In the genomic region with DNA sequence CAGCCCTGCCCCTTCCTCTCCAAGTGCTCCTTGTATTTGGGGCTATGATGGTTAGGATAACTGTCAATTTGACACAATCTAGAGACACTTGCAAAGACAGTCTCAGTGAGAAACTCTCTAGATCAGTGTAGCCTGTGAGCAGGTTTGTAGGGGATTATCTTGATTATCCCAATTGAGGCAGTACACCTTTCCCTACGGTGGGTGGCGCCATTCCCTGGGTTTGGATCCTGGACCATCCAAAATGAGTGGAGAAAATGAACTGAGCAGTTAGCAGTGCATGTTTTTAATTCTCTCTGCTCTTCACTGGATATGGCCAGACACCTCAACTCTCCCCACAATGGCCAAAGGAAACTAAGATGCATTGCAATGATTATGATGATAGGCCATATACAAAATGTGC, we compare ENCODE assay signal across 32 mouse cellular contexts. TPM values are rescaled to one million over a fixed set of nuclear protein-coding genes. Genes with fewer than 3 reads are reported as not detected.
DNase-seq lines count a peak whose midpoint lies in the region; ATAC-seq and TF ChIP-seq lines count a peak whose summit lies in the region.
"Had no signal": no experiment of that assay in that cellular context is flagged by ENCODE, and none has a peak within 500 bp of the region (broad histone marks: within the 10 kb centered on the region; RNA-seq: fewer than 3 reads in every experiment).

No protein-coding gene starts in this region.

- DNase-seq in heart, postnatal 0 days (ENCODE audit: low spot score), result no peak
- no peak for DNase-seq in heart, adult 11 months
- no peak for DNase-seq in liver, adult 2 months (ENCODE audit: extremely low read depth, low read depth, low spot score)
- DNase-seq in CH12.LX (ENCODE audit: extremely low read depth) (no peak), NIH3T3 (ENCODE audit: low read depth) (peak; percentile 7)
- DNase-seq in testis, postnatal 14 days (ENCODE audit: low spot score), result no peak
- no peak for DNase-seq in left cerebral cortex, adult 2 months (ENCODE audit: extremely low spot score in 1 of 2, low spot score in 2 of 2)
- DNase-seq: adrenal gland, postnatal 25 days; cerebellum, adult 18-20 months; cerebellum, postnatal 36 days; gastrocnemius, postnatal 14 days; heart, postnatal 36 days; kidney, adult 18-20 months; kidney, postnatal 10 days; lung, postnatal 10 days; midbrain, embryonic 14.5 days; retina, postnatal 1 day; right cerebral cortex, postnatal 14 days; thymus, adult 18-20 months; thymus, postnatal 25 days had no signal

- H3K79me2 ChIP-seq in liver, adult 2 months (ENCODE audit: control insufficient read depth, insufficient read depth, low read length), result no peaks in the 10 kb centered on the region
- no peaks in the 10 kb centered on the region for H3K79me2 ChIP-seq in CH12.LX (replicated peaks; ENCODE audit: control insufficient read depth, extremely low read depth, insufficient read depth, poor library complexity, severe bottlenecking)

- TF ChIP-seq CTCF in heart, postnatal 0 days (IDR thresholded peaks at IDR 0.05; ENCODE audit: low read depth), result peak; percentile 10; the same call in 1 of the 2 replicates
- TF ChIP-seq CTCF in liver, adult 2 months (IDR thresholded peaks at IDR 0.05; ENCODE audit: low read depth, low read length), result 0 out of 2 replicates have a peak, but pooled peaks have one; percentile 11
- peak; percentile 15 to 44; a peak in 3 of 4 replicates for TF ChIP-seq CTCF in CH12.LX (conservative IDR thresholded peaks at IDR 0.05 in 1 of 2, IDR thresholded peaks at IDR 0.05 in 1 of 2; ENCODE audit: low read depth in 2 of 2, low read length in 2 of 2)
- no peak; the same call in 1 of the 2 replicates for TF ChIP-seq CTCF in left cerebral cortex, adult 2 months (IDR thresholded peaks at IDR 0.05)

- no peak for TF ChIP-seq POLR2A in liver, adult 2 months (IDR thresholded peaks at IDR 0.05; ENCODE audit: extremely low read depth, insufficient read depth, low read length)
- no peak for TF ChIP-seq POLR2A in CH12.LX (IDR thresholded peaks at IDR 0.05; ENCODE audit: low read depth, low read length)

- H3K4me3 ChIP-seq in heart, postnatal 0 days (ENCODE audit: low read depth, low read length), result no peak overlapping the region
- H3K4me3 ChIP-seq in liver, adult 2 months (ENCODE audit: insufficient read depth, low read depth, low read length), result no peak overlapping the region
- H3K4me3 ChIP-seq in liver, embryonic 12.5 days, result no peak overlapping the region
- no peak overlapping the region for H3K4me3 ChIP-seq in CH12.LX (replicated peaks in 1 of 3; ENCODE audit: low read depth in 2 of 3, low read length in 2 of 3, poor library complexity in 1 of 3)
- H3K4me3 ChIP-seq in left cerebral cortex, adult 2 months, result no peak overlapping the region
- H3K4me3 ChIP-seq: forebrain, embryonic 13.5 days; heart, embryonic 10.5 days; heart, embryonic 15.5 days; hindbrain, embryonic 13.5 days; limb, embryonic 13.5 days; neural tube, embryonic 15.5 days; stomach, embryonic 15.5 days had no signal

- 29% methylated on average over 2 of the region's 2 CpGs for WGBS in heart, postnatal 0 days
- 35% methylated on average over 2 of the region's 2 CpGs for WGBS in liver, adult 2 months
- 15% methylated on average over 2 of the region's 2 CpGs for WGBS in liver, embryonic 12.5 days (ENCODE audit: insufficient replicate concordance)

- no peak for TF ChIP-seq EP300 in heart, postnatal 0 days (IDR thresholded peaks at IDR 0.05; ENCODE audit: low read depth)
- no peak for TF ChIP-seq EP300 in CH12.LX (IDR thresholded peaks at IDR 0.05; ENCODE audit: low read length)

- no peaks in the 10 kb centered on the region for H3K4me1 ChIP-seq in heart, postnatal 0 days (ENCODE audit: control insufficient read depth, insufficient read depth)
- H3K4me1 ChIP-seq in liver, adult 2 months (ENCODE audit: control insufficient read depth, insufficient read depth, low read length), result no peaks in the 10 kb centered on the region
- no peaks in the 10 kb centered on the region for H3K4me1 ChIP-seq in liver, embryonic 12.5 days
- H3K4me1 ChIP-seq in CH12.LX (ENCODE audit: control insufficient read depth in 1 of 2, insufficient read depth in 2 of 2), result peaks cover 10 to 28% of the 10 kb centered on the region in 2 experiments
- H3K4me1 ChIP-seq: heart, embryonic 10.5 days; heart, embryonic 15.5 days; limb, embryonic 13.5 days; stomach, embryonic 15.5 days had no signal

- no peaks in the 10 kb centered on the region for H3K9me3 ChIP-seq in heart, postnatal 0 days (replicated peaks; ENCODE audit: control insufficient read depth, low read length)
- no peaks in the 10 kb centered on the region for H3K9me3 ChIP-seq in liver, embryonic 12.5 days (replicated peaks)
- no peaks in the 10 kb centered on the region for H3K9me3 ChIP-seq in CH12.LX (replicated peaks; ENCODE audit: low read length)
- H3K9me3 ChIP-seq: forebrain, embryonic 13.5 days; heart, embryonic 10.5 days; heart, embryonic 15.5 days; hindbrain, embryonic 13.5 days; limb, embryonic 13.5 days; neural tube, embryonic 15.5 days; stomach, embryonic 15.5 days had no signal

- dilution Hi-C loops in CH12.LX (cut with MboI; ENCODE audit: extremely low pct_ligation_motif_present, extremely low pct_unique_long_range_greater_than_20kb, low sequenced_read_pairs), result no loop called here

- no peak overlapping the region for H3K4me2 ChIP-seq in heart, postnatal 0 days (ENCODE audit: low read depth, low read length)
- H3K4me2 ChIP-seq in liver, embryonic 12.5 days, result no peak overlapping the region
- no peak overlapping the region for H3K4me2 ChIP-seq in CH12.LX (ENCODE audit: insufficient read depth, low read depth, poor library complexity, severe bottlenecking)
- H3K4me2 ChIP-seq: forebrain, embryonic 13.5 days; heart, embryonic 15.5 days; hindbrain, embryonic 13.5 days; limb, embryonic 13.5 days; neural tube, embryonic 15.5 days; stomach, embryonic 15.5 days had no signal

- in situ Hi-C loops in CH12.LX (cut with MboI; ENCODE audit: low pct_ligation_motif_present, low pct_unique_long_range_greater_than_20kb, low sequenced_read_pairs), result no loop called here

- no peaks in the 10 kb centered on the region for H3K36me3 ChIP-seq in heart, postnatal 0 days (replicated peaks; ENCODE audit: control insufficient read depth, insufficient read depth, low read length)
- H3K36me3 ChIP-seq in liver, adult 2 months (ENCODE audit: control insufficient read depth, insufficient read depth, low read length), result no peaks in the 10 kb centered on the region
- H3K36me3 ChIP-seq in liver, embryonic 12.5 days, result no peaks in the 10 kb centered on the region
- H3K36me3 ChIP-seq in CH12.LX (replicated peaks in 1 of 2; ENCODE audit: control insufficient read depth in 1 of 2, insufficient read depth in 1 of 2, low read length in 1 of 2), result no peaks in the 10 kb centered on the region
- H3K36me3 ChIP-seq: heart, embryonic 10.5 days; heart, embryonic 15.5 days; hindbrain, embryonic 13.5 days; limb, embryonic 13.5 days; neural tube, embryonic 15.5 days; stomach, embryonic 15.5 days had no signal

- intact Hi-C loops in left cerebral cortex, adult 2 months (cut with DNase I), result no loop called here

- no peak overlapping the region for H3K27ac ChIP-seq in heart, postnatal 0 days (ENCODE audit: low read depth)
- no peak overlapping the region for H3K27ac ChIP-seq in liver, adult 2 months (replicated peaks; ENCODE audit: insufficient read depth, low read depth, low read length)
- no peak overlapping the region for H3K27ac ChIP-seq in liver, embryonic 12.5 days
- H3K27ac ChIP-seq in CH12.LX (ENCODE audit: insufficient read depth, low read depth), result no peak overlapping the region
- H3K27ac ChIP-seq in left cerebral cortex, adult 2 months, result no peak overlapping the region
- H3K27ac ChIP-seq: forebrain, embryonic 13.5 days; heart, embryonic 10.5 days; heart, embryonic 15.5 days; hindbrain, embryonic 13.5 days; limb, embryonic 13.5 days; macrophage; neural tube, embryonic 15.5 days; stomach, embryonic 15.5 days had no signal

- TF ChIP-seq RAD21 in CH12.LX (IDR thresholded peaks at IDR 0.05; ENCODE audit: low read depth, low read length), result peak; percentile 12

- no peak for ATAC-seq in heart, postnatal 0 days (ENCODE audit: insufficient read depth, low read depth)
- no peak for ATAC-seq in liver, embryonic 12.5 days
- ATAC-seq: forebrain, embryonic 13.5 days had no signal

- H3K27me3 ChIP-seq in heart, postnatal 0 days (ENCODE audit: control insufficient read depth, insufficient read depth, low read length), result peaks cover 20% of the 10 kb centered on the region
- no peaks in the 10 kb centered on the region for H3K27me3 ChIP-seq in liver, adult 2 months (ENCODE audit: control insufficient read depth, insufficient read depth, low read length)
- peaks cover 17% of the 10 kb centered on the region; the same call in 1 of the 2 replicates for H3K27me3 ChIP-seq in liver, embryonic 12.5 days (replicated peaks)
- H3K27me3 ChIP-seq in CH12.LX (replicated peaks), result peaks cover 89% of the 10 kb centered on the region
- H3K27me3 ChIP-seq: hindbrain, embryonic 13.5 days; limb, embryonic 13.5 days; neural tube, embryonic 15.5 days; stomach, embryonic 15.5 days had no signal

- no peak overlapping the region for H3K9ac ChIP-seq in heart, postnatal 0 days (replicated peaks; ENCODE audit: low read depth, low read length)
- H3K9ac ChIP-seq in liver, adult 2 months (ENCODE audit: low read depth, low read length), result no peak overlapping the region
- H3K9ac ChIP-seq in liver, embryonic 12.5 days, result no peak overlapping the region
- H3K9ac ChIP-seq in CH12.LX (ENCODE audit: insufficient read depth, low read depth), result no peak overlapping the region
- H3K9ac ChIP-seq: forebrain, embryonic 13.5 days; heart, embryonic 15.5 days; hindbrain, embryonic 13.5 days; limb, embryonic 13.5 days; neural tube, embryonic 15.5 days; stomach, embryonic 15.5 days had no signal

RNA-seq across cellular contexts. Expression of a gene that starts 21.3 kb away (rescaled TPM):
- 0.15 TPM in 2 replicates for total RNA-seq in heart, postnatal 0 days (2014; rRNA removed; ENCODE audit: low replicate concordance)
- 0.19 and 0.81 TPM in 2 replicates for polyA plus RNA-seq in heart, postnatal 0 days (2015; fragmentation: Nextera tagmentation; extraction: Ambion mirVana)
- total RNA-seq in liver, adult 2 months (2014; rRNA removed), result 0.60 TPM in 1 of 2 replicates, not detected in the other
- polyA plus RNA-seq in liver, adult 2 months (2012; rRNA removed), result not detected in 2 replicates
- polyA plus RNA-seq in liver, embryonic 12.5 days (2016; fragmentation: Nextera tagmentation; extraction: Ambion mirVana), result 0.35 TPM in 1 of 2 replicates, not detected in the other
- not detected in 2 replicates for total RNA-seq in CH12.LX (2012; rRNA removed)
- total RNA-seq in CH12.LX (2014; rRNA removed), result not detected in 2 replicates
- not detected in 2 replicates for polyA plus RNA-seq in CH12.LX (2012; ENCODE audit: insufficient read length, low read depth)
- 1 to 10 TPM; 1.1 to 1.5 TPM for total RNA-seq in left cerebral cortex, adult 2 months (2021)
- total RNA-seq: granulocyte monocyte progenitor cell, adult 5-6 weeks; heart, postnatal 36 days; megakaryocyte-erythroid progenitor cell, adult 5-6 weeks had no signal
- polyA plus RNA-seq: C2C12, macrophage had no signal

RNA-seq across cellular contexts. Expression of a gene that starts 59.4 kb away (rescaled TPM):
- not detected in 2 replicates for total RNA-seq in heart, postnatal 0 days (2014; rRNA removed; ENCODE audit: low replicate concordance)
- polyA plus RNA-seq in heart, postnatal 0 days (2015; fragmentation: Nextera tagmentation; extraction: Ambion mirVana), result not detected in 2 replicates
- not detected in 2 replicates for total RNA-seq in liver, adult 2 months (2014; rRNA removed)
- 0.11 TPM in 1 of 2 replicates, not detected in the other for polyA plus RNA-seq in liver, adult 2 months (2012; rRNA removed)
- 1.3 TPM in 2 replicates for polyA plus RNA-seq in liver, embryonic 12.5 days (2016; fragmentation: Nextera tagmentation; extraction: Ambion mirVana)
- total RNA-seq in CH12.LX (2012; rRNA removed) (not detected in 2 replicates), CH12.LX (2014; rRNA removed) (not detected in 2 replicates)
- not detected in 2 replicates for polyA plus RNA-seq in CH12.LX (2012; ENCODE audit: insufficient read length, low read depth)
- under 1 TPM; 0.42 to 0.57 TPM for total RNA-seq in left cerebral cortex, adult 2 months (2021)
- total RNA-seq: gastrocnemius, postnatal 14 days; heart, postnatal 36 days had no signal
